Mouse (Mus musculus): ENCODE measurements around the gene Tuba1b.

Tuba1b gene

GRCm38 (mm10) chr15:98891907-98892606, 42.3 kb downstream of the Tuba1b start:
- DNase-seq (ENCODE audit: low spot score) = peak; percentile 87

DNA sequence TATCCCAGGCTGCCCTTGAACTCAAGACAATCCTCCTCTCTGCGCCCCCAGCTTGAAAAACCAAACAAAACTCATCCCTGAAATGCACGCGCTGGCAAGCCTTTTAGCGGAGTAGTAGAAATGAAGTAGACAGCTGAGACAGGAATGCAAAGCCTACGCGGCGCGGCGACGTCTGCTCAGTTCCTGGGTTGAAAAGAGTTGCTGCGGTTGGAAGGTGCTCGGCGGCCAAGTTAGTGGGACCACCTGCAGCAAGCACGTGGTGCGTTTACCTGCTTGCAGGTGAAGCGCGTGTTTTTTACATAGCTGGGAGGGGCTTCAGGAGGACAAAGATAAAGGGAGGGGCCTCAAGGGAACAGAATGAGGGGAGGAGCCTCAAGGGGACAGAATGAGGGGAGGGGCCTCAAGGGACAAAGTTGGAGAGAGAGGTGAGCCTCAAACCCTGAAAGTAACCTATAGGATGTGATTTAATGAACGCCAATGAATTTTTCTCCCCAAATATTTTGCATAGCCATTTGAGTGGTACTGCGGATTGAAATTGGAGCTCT, 43.1 kb downstream of the Tuba1b start:
- no peak for DNase-seq (ENCODE audit: low spot score)

DNA sequence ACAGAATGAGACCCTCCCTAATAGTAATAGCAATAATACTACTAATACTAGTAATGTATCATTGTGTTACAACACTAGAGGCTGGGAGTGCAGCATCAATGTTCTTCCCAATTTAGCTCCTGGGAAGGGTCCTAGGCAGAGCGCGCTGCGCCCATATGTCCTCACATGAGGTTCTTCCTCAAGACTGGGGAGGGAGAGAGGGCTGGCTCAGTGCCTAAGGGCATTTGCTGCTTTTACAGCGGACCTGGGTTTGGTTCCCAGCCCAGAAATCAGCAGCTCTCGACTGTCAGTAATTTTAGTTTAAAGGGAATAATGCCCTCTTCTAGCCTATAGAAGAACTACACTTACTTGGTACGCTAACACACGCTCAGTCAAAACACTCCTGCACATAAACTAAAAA, 46.8 kb downstream of the Tuba1b start:
- DNase-seq (ENCODE audit: low spot score) = no peak

DNA sequence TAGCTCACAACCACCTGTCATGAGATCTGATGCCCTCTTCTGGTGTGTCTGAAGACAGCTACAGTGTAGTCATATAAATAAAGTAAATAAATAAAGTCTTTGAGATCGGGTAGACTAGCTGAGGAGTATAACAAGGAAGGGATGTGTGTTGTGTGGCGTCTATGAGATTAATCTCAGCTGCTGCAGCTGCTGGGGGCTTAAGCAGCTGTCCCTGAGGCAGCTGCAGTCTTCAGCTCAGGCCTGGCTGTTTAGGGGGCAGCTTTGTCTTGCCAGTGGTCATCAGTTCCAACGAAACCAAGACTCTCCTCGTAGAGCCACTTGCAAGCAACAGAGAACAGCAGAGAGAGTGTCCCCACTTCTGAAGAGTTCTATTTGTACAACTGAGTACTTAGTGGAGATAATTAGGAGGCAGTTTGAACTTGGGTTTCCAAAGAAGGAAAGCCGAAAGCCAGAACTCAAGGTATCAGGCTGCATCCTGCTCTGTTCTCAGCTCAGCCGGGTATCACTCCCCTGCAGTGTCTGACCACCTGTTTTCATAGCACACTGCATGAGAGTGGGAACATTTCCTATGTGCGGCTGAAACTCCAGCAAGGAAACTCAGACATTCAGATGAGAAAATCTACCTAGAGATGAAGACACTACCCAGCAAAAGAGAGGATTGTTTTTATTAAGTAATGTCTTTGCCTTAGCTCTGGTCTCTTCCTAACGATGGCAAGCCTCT, 47.5 kb downstream of the Tuba1b start:
- DNase-seq (ENCODE audit: low spot score) = no peak

GRCm38 (mm10) chr15:98884106-98884505, 50.3 kb downstream of the Tuba1b start:
- no peak for DNase-seq (ENCODE audit: low spot score)

DNA sequence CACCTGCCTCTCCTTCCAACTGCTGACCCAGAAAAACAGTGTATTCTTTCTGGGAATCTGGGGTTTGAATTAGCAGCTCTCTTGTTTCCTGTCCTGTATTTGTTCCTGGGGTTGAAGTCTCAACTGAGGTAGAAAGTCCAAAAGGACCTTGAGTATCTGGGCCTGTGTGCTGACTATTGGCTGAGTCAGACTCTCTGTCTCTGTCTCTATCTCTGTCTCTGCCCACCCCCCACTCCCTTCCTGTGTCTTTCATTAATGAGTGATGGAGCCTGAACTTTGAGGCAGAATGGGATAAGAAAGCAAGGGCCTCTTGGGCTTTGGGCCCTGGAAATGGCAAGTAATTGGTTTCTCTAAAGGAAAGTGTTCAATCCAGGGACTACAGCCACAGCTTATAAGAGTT, 50.7 kb downstream of the Tuba1b start:
- DNase-seq (ENCODE audit: low spot score) = no peak

GRCm38 (mm10) chr15:98881656-98882008, 52.7 kb downstream of the Tuba1b start:
- no peak for DNase-seq (ENCODE audit: low spot score)

Data from lung, postnatal 25 days (tissue).